Mouse (Mus musculus) gastrocnemius, postnatal 14 days (tissue): ENCODE measurements around the gene Rab29. TPM values are rescaled to one million over a fixed set of nuclear protein-coding genes. Genes with fewer than 3 reads are reported as not detected.
A peak's percentile ranks its signal among the peaks of the same experiment; 100 is the strongest.

ENCODE experiments used
- DNase-seq: peaks from one replicate; pipeline ENCODE4 v3.0.0; 2021; ENCODE audit warnings: mixed read lengths
- intact Hi-C: fragments of 180-260 bp; cut with DNase I; formaldehyde crosslinking; loops from one replicate; pipeline ENCODE4 v1.15.1; 2025; ENCODE audit warnings: low total_unique reads
- total RNA-seq, 2 experiments: library from RNA; stranded (reverse); gene quantifications; 2 replicates each; pipeline ENCODE4 v1.2.3; 2021

Gene Rab29
- total RNA-seq, 2 experiments from 2014 or later: 5.3 to 8.2 TPM

- peak; percentile 83 for DNase-seq
- intact Hi-C loops: no loop called here
Measured at GRCm38 (mm10) chr1:131910674-131911558, 43.9 kb downstream of the Rab29 start.

- intact Hi-C loops: no loop called here
- DNase-seq: no peak
Measured at GRCm38 (mm10) chr1:131917634-131918033, 50.6 kb downstream of the Rab29 start.

- intact Hi-C loops: no loop called here
- DNase-seq: no peak
Measured at GRCm38 (mm10) chr1:131919052-131919451, 52.0 kb downstream of the Rab29 start.

GRCm38 (mm10) chr1:131922100-131922499, 55.1 kb downstream of the Rab29 start:
- intact Hi-C loops: no loop called here
- no peak for DNase-seq

Other genes starting within 250 kb of the Rab29 start
- under 1 TPM; 0.39 to 0.40 TPM for gene Ctse, start 228.9 kb upstream of the Rab29 start, total RNA-seq
- 1 to 10 TPM; 3.7 to 6.5 TPM for gene Rab7b, start 178.5 kb upstream of the Rab29 start, total RNA-seq
- not detected for gene Slc26a9, start 123.2 kb upstream of the Rab29 start, total RNA-seq
- gene Pm20d1, start 69.8 kb upstream of the Rab29 start, total RNA-seq: 1 to 10 TPM; 1.0 to 2.1 TPM
- gene Slc41a1, start 39.7 kb upstream of the Rab29 start, total RNA-seq: 10 to 100 TPM; 43.9 to 54.7 TPM
- 10 to 100 TPM; 66.1 to 78.8 TPM for gene Nucks1, start 43.3 kb downstream of the Rab29 start, total RNA-seq
- 1 to 10 TPM; 1.0 to 1.1 TPM for gene Slc45a3, start 95.7 kb downstream of the Rab29 start, total RNA-seq
- 10 to 100 TPM; 65.1 to 65.8 TPM for gene Elk4, start 140.4 kb downstream of the Rab29 start, total RNA-seq
- 1 to 10 TPM; 2.0 to 2.2 TPM for gene Mfsd4a, start 200.8 kb downstream of the Rab29 start, total RNA-seq